Mouse (Mus musculus): ENCODE data around the gene Osbpl6. TPM values are rescaled to one million over a fixed set of nuclear protein-coding genes. Genes with fewer than 3 reads are reported as not detected.

Gene Osbpl6
- polyA plus RNA-seq, 1 experiment from 2014 or later = 17.8 TPM

GRCm38 (mm10) chr2:76585090-76585489 lies 178.8 kb downstream of the Osbpl6 start:
- Histone ChIP-seq H3K27me3 (ENCODE audit: insufficient read depth, low read length) (no peaks in the 10 kb centered on the region), H3K27ac (ENCODE audit: low read length) (no peak overlapping the region), H3K9me3 (ENCODE audit: low read length) (no peaks in the 10 kb centered on the region), H3K4me1 (ENCODE audit: insufficient read depth, low read length) (no peaks in the 10 kb centered on the region), H3K36me3 (ENCODE audit: insufficient read depth, low read length) (peaks cover 7% of the 10 kb centered on the region; the same call in 1 of the 2 replicates), H3K4me2 (replicated peaks; ENCODE audit: low read depth, low read length) (no peak overlapping the region), H3K4me3 (ENCODE audit: low read length) (no peak overlapping the region), H3K9ac (replicated peaks; ENCODE audit: low read length) (no peak overlapping the region)
- 92% methylated on average over 13 of the region's 13 CpGs for WGBS
- ATAC-seq (ENCODE audit: low FRiP score, low TSS enrichment) = no peak

GRCm38 (mm10) chr2:76586906-76587305 lies 180.6 kb downstream of the Osbpl6 start:
- ATAC-seq (ENCODE audit: low FRiP score, low TSS enrichment) = no peak
- H3K27me3 ChIP-seq (ENCODE audit: insufficient read depth, low read length) = no peaks in the 10 kb centered on the region
- H3K36me3 ChIP-seq (ENCODE audit: insufficient read depth, low read length) = peaks cover 7% of the 10 kb centered on the region; the same call in 1 of the 2 replicates
- 82% methylated on average over 10 of the region's 10 CpGs for WGBS
- no peak overlapping the region for H3K9ac ChIP-seq (replicated peaks; ENCODE audit: low read length)
- H3K4me1 ChIP-seq (ENCODE audit: insufficient read depth, low read length) = no peaks in the 10 kb centered on the region
- no peak overlapping the region for H3K27ac ChIP-seq (ENCODE audit: low read length)
- H3K4me2 ChIP-seq (replicated peaks; ENCODE audit: low read depth, low read length) = no peak overlapping the region
- no peak overlapping the region for H3K4me3 ChIP-seq (ENCODE audit: low read length)
- H3K9me3 ChIP-seq (ENCODE audit: low read length) = no peaks in the 10 kb centered on the region

- H3K4me1 ChIP-seq (ENCODE audit: insufficient read depth, low read length) = no peaks in the 10 kb centered on the region
- no peak overlapping the region for H3K4me3 ChIP-seq (ENCODE audit: low read length)
- peaks cover 11% of the 10 kb centered on the region for H3K36me3 ChIP-seq (ENCODE audit: insufficient read depth, low read length)
- ATAC-seq (ENCODE audit: low FRiP score, low TSS enrichment) = no peak
- no peak overlapping the region for H3K27ac ChIP-seq (ENCODE audit: low read length)
- no peaks in the 10 kb centered on the region for H3K27me3 ChIP-seq (ENCODE audit: insufficient read depth, low read length)
- no peaks in the 10 kb centered on the region for H3K9me3 ChIP-seq (ENCODE audit: low read length)
- no peak overlapping the region for H3K9ac ChIP-seq (replicated peaks; ENCODE audit: low read length)
- WGBS = 84% methylated on average over 7 of the region's 7 CpGs
- no peak overlapping the region for H3K4me2 ChIP-seq (replicated peaks; ENCODE audit: low read depth, low read length)
Observed at GRCm38 (mm10) chr2:76590221-76590620, 183.9 kb downstream of the Osbpl6 start.

- Histone ChIP-seq H3K9ac (replicated peaks; ENCODE audit: low read length) (no peak overlapping the region), H3K4me1 (ENCODE audit: insufficient read depth, low read length) (no peaks in the 10 kb centered on the region), H3K4me2 (replicated peaks; ENCODE audit: low read depth, low read length) (no peak overlapping the region), H3K27me3 (ENCODE audit: insufficient read depth, low read length) (no peaks in the 10 kb centered on the region), H3K27ac (ENCODE audit: low read length) (no peak overlapping the region), H3K4me3 (ENCODE audit: low read length) (no peak overlapping the region), H3K36me3 (ENCODE audit: insufficient read depth, low read length) (peaks cover 7% of the 10 kb centered on the region), H3K9me3 (ENCODE audit: low read length) (no peaks in the 10 kb centered on the region)
- WGBS = 67% methylated on average over 3 of the region's 3 CpGs
- ATAC-seq (ENCODE audit: low FRiP score, low TSS enrichment) = no peak
Observed at GRCm38 (mm10) chr2:76592401-76592924, 186.2 kb downstream of the Osbpl6 start.

GRCm38 (mm10) chr2:76597521-76597920 lies 191.2 kb downstream of the Osbpl6 start:
- Histone ChIP-seq H3K4me3 (ENCODE audit: low read length) (no peak overlapping the region), H3K36me3 (ENCODE audit: insufficient read depth, low read length) (peaks cover 7% of the 10 kb centered on the region), H3K4me1 (ENCODE audit: insufficient read depth, low read length) (no peaks in the 10 kb centered on the region), H3K9ac (replicated peaks; ENCODE audit: low read length) (no peak overlapping the region), H3K9me3 (ENCODE audit: low read length) (no peaks in the 10 kb centered on the region), H3K4me2 (replicated peaks; ENCODE audit: low read depth, low read length) (no peak overlapping the region), H3K27ac (ENCODE audit: low read length) (no peak overlapping the region), H3K27me3 (ENCODE audit: insufficient read depth, low read length) (no peaks in the 10 kb centered on the region)
- WGBS = 84% methylated on average over 11 of the region's 11 CpGs
- ATAC-seq (ENCODE audit: low FRiP score, low TSS enrichment) = no peak

GRCm38 (mm10) chr2:76599214-76599613 lies 192.9 kb downstream of the Osbpl6 start:
- WGBS = 77% methylated on average over 5 of the region's 5 CpGs
- no peak for ATAC-seq (ENCODE audit: low FRiP score, low TSS enrichment)

GRCm38 (mm10) chr2:76602256-76602655 lies 195.9 kb downstream of the Osbpl6 start:
- ATAC-seq (ENCODE audit: low FRiP score, low TSS enrichment) = no peak
- Histone ChIP-seq H3K9ac (replicated peaks; ENCODE audit: low read length) (no peak overlapping the region), H3K36me3 (ENCODE audit: insufficient read depth, low read length) (no peaks in the 10 kb centered on the region), H3K9me3 (ENCODE audit: low read length) (no peaks in the 10 kb centered on the region), H3K4me1 (ENCODE audit: insufficient read depth, low read length) (no peaks in the 10 kb centered on the region), H3K27ac (ENCODE audit: low read length) (no peak overlapping the region), H3K4me2 (replicated peaks; ENCODE audit: low read depth, low read length) (no peak overlapping the region), H3K27me3 (ENCODE audit: insufficient read depth, low read length) (no peaks in the 10 kb centered on the region), H3K4me3 (ENCODE audit: low read length) (no peak overlapping the region)
- 92% methylated on average over 1 of the region's 1 CpGs for WGBS

More at GRCm38 (mm10) chr2:76599214-76599613, 192.9 kb downstream of the Osbpl6 start:
- Histone ChIP-seq H3K36me3 (ENCODE audit: insufficient read depth, low read length) (peaks cover 7% of the 10 kb centered on the region; the same call in 1 of the 2 replicates), H3K27me3 (ENCODE audit: insufficient read depth, low read length) (no peaks in the 10 kb centered on the region), H3K4me3 (ENCODE audit: low read length) (no peak overlapping the region), H3K27ac (ENCODE audit: low read length) (no peak overlapping the region), H3K4me2 (replicated peaks; ENCODE audit: low read depth, low read length) (no peak overlapping the region), H3K4me1 (ENCODE audit: insufficient read depth, low read length) (no peaks in the 10 kb centered on the region), H3K9me3 (ENCODE audit: low read length) (no peaks in the 10 kb centered on the region), H3K9ac (replicated peaks; ENCODE audit: low read length) (no peak overlapping the region)

GRCm38 (mm10) chr2:76606704-76607103 lies 200.4 kb downstream of the Osbpl6 start:
- ATAC-seq (ENCODE audit: low FRiP score, low TSS enrichment) = no peak
- H3K9ac ChIP-seq (replicated peaks; ENCODE audit: low read length) = no peak overlapping the region

GRCm38 (mm10) chr2:76610326-76611104 lies 204.2 kb downstream of the Osbpl6 start:
- Histone ChIP-seq H3K27me3 (ENCODE audit: insufficient read depth, low read length) (no peaks in the 10 kb centered on the region), H3K36me3 (ENCODE audit: insufficient read depth, low read length) (no peaks in the 10 kb centered on the region), H3K27ac (ENCODE audit: low read length) (no peak overlapping the region), H3K4me2 (replicated peaks; ENCODE audit: low read depth, low read length) (no peak overlapping the region), H3K4me3 (ENCODE audit: low read length) (no peak overlapping the region), H3K9me3 (ENCODE audit: low read length) (no peaks in the 10 kb centered on the region), H3K9ac (replicated peaks; ENCODE audit: low read length) (no peak overlapping the region), H3K4me1 (ENCODE audit: insufficient read depth, low read length) (no peaks in the 10 kb centered on the region)
- 82% methylated on average over 10 of the region's 10 CpGs for WGBS
- ATAC-seq (ENCODE audit: low FRiP score, low TSS enrichment) = no peak

More at GRCm38 (mm10) chr2:76606704-76607103, 200.4 kb downstream of the Osbpl6 start:
- H3K4me1 ChIP-seq (ENCODE audit: insufficient read depth, low read length) = no peaks in the 10 kb centered on the region
- H3K27me3 ChIP-seq (ENCODE audit: insufficient read depth, low read length) = no peaks in the 10 kb centered on the region
- H3K4me2 ChIP-seq (replicated peaks; ENCODE audit: low read depth, low read length) = no peak overlapping the region
- H3K9me3 ChIP-seq (ENCODE audit: low read length) = no peaks in the 10 kb centered on the region
- no peaks in the 10 kb centered on the region for H3K36me3 ChIP-seq (ENCODE audit: insufficient read depth, low read length)
- WGBS = 92% methylated on average over 3 of the region's 3 CpGs
- H3K27ac ChIP-seq (ENCODE audit: low read length) = no peak overlapping the region
- no peak overlapping the region for H3K4me3 ChIP-seq (ENCODE audit: low read length)

- no peak for ATAC-seq (ENCODE audit: low FRiP score, low TSS enrichment)
- 91% methylated on average over 3 of the region's 3 CpGs for WGBS
- Histone ChIP-seq H3K9me3 (ENCODE audit: low read length) (no peaks in the 10 kb centered on the region), H3K4me3 (ENCODE audit: low read length) (no peak overlapping the region), H3K27me3 (ENCODE audit: insufficient read depth, low read length) (no peaks in the 10 kb centered on the region), H3K36me3 (ENCODE audit: insufficient read depth, low read length) (no peaks in the 10 kb centered on the region), H3K4me1 (ENCODE audit: insufficient read depth, low read length) (no peaks in the 10 kb centered on the region), H3K4me2 (replicated peaks; ENCODE audit: low read depth, low read length) (no peak overlapping the region), H3K27ac (ENCODE audit: low read length) (no peak overlapping the region), H3K9ac (replicated peaks; ENCODE audit: low read length) (no peak overlapping the region)
Observed at GRCm38 (mm10) chr2:76611996-76612395, 205.7 kb downstream of the Osbpl6 start.

Measured in kidney, embryonic 16.5 days (tissue).